Mouse (Mus musculus) E14TG2a.4 (cell line): ENCODE results near the gene Bloc1s4.

Experiments used
- CTCF ChIP-seq: conservative IDR thresholded peaks from 2 replicates; pipeline ENCODE4 v1.5.1; 2014; ENCODE audit warnings: low read length
- NANOG ChIP-seq: IDR thresholded peaks from 2 replicates; pipeline ENCODE4 v1.6.1; 2014; ENCODE audit warnings: borderline replicate concordance, low read length, mixed read lengths
- POU5F1 ChIP-seq: IDR thresholded peaks from 2 replicates; pipeline ENCODE4 v1.6.1; 2014; ENCODE audit warnings: low read length, borderline replicate concordance

- TF ChIP-seq CTCF (no peak), POU5F1 (no peak), NANOG (no peak)
Measured at GRCm38 (mm10) chr5:36748536-36749061, at the start of gene Bloc1s4.
